Mouse (Mus musculus): ENCODE data around the gene Olfr1279.
"Not testable (repeated sequence)": the region's sequence is repeated elsewhere in the genome, so short reads cannot be mapped to it uniquely, and the experiment has no call there.

DNA sequence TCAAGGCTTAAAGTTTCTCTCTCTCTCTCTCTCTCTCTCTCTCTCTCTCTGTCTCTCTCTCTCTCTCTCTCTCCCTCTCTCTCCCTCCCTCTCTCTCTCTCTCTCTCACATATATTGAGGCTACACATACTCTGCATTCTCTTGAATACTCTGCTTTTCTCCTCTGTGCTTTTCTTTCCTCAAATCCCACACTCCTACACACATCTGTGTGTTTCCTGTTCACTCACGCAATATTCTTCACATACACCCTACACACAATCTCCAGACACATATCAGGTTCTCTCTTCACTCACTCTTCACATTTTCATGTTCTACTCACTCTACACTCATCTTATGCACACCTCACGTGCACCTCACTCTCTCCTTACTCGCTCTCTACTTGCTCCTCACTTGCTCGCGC, 33.3 kb downstream of the Olfr1279 start:
- TF ChIP-seq CTCF (IDR thresholded peaks at IDR 0.05; ENCODE audit: control insufficient read depth, insufficient read depth, insufficient replicate concordance, low read depth, low read length); POLR2A (IDR thresholded peaks at IDR 0.05; ENCODE audit: control insufficient read depth, low read depth, low read length): not testable (repeated sequence)
